Mouse (Mus musculus) left cerebral cortex, postnatal 14 days (tissue): ENCODE measurements at regions not wholly inside any gene's neighbourhood (a gene's known extent, or its start where the extent isn't known, plus 50 kb on each side); places are given as distances from the start of the nearest gene placed in this dataset.

Experiments used
- DNase-seq, 2 experiments: peaks; one replicate each; pipeline ENCODE4 v3.0.0; 2021 to 2022; ENCODE audit warnings: low spot score in 2 of 2, mixed read lengths in 1 of 2
- intact Hi-C: fragments of 180-260 bp; cut with DNase I; formaldehyde crosslinking; loops from one replicate; pipeline ENCODE4 v1.15.1; 2025

DNA sequence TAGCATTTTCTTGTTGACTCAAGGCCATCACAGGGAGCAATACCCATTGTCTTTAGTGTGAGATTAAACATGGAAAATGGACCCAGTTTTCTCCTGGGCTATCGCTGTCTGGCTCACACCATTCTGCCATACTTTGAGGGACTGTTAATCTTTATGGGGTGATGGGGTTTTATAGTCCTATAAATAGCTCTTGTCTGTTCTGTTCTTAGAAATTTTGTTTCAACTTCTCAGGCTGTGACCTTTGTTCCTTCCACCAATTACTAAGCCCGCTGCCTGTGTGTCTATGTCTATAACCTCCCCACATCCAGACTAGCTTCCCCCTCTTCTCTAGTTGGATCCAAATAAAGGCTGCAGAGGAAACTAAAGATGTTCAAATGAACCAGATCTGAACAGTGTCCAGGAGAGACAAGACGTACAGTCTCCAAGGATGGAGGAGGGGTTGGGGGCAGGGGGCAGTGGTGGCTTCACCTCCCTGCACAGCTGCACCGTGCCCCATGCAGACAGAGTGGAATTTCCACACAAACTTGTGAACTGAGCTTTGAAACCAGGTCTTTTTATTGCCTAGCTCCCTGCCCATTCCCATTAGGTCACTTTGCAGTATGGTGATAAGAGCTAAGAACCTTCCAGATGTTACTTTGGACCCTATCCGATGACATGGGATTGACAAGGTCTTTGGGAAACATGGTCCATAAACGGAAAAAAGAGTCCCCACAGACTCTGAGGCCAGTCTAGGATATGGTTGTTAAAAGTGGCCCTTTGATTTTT is 69.9 kb upstream of the Tpm1 start:
- no peak for DNase-seq
- intact Hi-C loops = no loop called here

DNA sequence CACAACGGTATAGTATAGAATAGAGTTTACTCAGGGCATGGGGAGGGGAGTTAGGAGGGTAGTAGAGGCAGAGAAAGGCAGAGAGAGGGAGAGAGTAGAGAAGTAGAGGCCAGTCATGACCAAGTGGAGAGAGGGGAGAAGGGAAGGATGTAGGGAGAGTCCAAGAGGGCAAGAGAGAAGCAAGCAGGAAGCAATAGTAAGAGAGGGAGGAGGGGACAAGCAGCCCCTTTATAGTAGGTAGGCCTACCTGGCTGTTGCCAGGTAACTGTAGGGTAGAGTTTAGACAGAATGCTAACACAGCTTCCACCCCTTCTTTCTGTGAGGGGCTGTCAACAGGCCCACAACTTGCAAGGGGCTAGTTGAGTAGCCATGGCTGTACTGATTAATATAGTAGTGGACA is 69.2 kb upstream of the Tpm1 start:
- intact Hi-C loops = no loop called here
- no peak for DNase-seq

DNA sequence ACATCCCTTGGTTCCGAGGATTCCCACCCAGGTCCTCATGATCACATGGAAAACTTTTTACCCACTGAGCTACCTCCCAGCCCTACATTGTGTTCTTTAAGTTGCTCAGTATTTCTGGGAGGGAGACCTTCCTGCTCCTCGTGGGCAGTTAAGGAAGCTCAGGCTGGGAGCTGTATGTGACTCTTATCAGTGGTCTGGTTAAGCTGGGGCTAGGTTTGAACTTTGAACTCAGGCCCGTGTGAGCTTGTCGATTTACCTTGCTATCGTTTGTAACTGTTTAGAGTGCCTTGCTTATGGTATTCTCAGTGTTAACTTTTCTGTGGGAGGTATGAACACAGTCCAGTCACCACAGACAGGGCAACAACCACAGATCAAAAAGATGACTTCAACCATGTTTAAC is 68.4 kb upstream of the Tpm1 start:
- intact Hi-C loops = no loop called here
- DNase-seq = no peak

DNA sequence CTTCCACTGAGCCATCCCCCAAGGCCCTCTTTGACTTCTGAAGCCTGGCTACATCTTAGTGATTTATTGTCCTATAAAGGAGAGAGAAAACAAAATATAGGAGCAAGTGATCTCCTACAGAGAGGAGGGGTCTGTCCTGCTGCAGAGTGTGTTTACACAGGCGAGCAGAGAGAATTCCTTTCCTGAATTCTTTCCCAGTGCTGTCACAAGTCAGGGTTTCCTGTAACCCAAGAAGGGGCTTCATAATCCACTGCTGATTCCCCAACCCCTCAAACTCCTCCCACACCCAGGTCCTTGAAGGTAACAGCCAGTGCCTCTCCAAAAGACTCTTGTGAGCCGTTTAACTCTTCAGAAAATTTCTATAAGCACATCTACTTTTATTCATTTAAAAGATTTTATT is 66.8 kb upstream of the Tpm1 start:
- no peak for DNase-seq
- intact Hi-C loops = no loop called here

DNA sequence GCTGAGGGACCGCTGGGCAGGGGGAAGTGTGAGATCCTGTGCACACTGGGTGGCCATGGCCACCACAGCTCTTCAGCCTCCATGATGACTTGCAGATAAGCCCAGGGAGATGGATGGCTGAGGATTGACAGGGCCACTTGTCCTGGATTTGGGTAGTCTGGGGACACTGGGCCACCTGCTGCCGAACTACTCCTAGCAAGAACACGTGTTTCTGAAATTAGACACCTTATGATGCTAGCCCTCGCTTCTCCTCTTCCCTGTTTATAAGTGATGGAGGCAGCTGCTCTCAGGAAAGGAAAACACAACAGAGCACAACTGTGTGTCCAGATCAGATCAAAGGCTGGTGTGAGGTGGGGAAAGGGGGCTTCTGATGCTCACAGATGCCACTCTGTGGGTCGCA is 64.9 kb upstream of the Tpm1 start:
- intact Hi-C loops = no loop called here
- DNase-seq = no peak

DNA sequence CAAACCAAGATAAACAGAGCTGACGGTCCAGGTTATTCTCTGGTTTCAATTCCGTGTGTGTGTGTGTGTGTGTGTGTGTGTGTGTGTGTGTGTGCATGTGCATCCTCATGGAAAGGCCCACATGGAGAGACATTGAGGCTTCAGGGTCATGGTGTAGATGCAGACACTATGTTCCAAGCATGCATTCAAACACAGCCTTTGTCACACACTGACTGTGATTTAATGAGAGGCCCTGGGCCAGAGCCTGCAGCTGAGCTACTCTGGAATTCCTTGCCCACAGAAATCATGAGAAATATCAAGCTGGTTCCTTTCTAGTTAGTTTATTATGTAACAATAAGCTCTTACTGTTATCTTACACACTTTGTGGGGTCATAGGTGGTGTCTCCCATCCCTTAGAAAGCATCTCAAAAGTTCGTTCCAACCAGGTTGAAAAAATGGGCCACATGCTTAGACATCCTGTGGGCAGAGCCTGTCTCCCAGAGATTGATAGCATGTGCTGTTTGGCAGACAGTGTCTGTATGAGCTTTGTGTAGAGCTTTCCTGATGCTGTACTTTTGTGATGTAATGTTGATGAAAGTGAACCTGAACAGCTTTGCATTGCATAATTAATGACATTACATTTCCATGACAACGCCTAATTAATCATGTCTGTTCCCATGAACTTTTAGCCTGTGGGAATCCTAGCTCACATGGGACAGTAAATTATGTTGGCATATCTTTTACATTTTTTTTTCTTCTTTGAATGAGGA is 62.8 kb upstream of the Tpm1 start:
- intact Hi-C loops = no loop called here
- DNase-seq = no peak

DNA sequence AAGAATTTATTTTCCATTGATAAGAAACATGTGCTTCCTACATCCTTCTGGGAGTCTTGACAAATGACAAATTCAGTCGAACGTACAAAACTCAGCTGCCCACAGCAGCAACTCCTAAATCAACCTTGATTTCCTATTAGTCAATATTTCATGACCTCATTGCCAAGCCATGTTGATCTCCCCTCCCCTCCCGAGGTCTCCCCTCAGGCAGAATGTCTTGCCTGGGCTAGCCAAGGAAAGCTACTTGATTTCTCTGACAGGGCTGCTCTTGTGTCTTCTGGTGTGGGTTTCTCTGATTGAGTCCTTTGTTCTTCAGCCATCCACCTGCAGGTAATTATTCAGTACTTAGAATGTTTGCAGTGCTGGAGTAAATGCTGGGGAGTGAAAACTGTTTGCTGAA is 58.7 kb upstream of the Tpm1 start:
- intact Hi-C loops = no loop called here

DNA sequence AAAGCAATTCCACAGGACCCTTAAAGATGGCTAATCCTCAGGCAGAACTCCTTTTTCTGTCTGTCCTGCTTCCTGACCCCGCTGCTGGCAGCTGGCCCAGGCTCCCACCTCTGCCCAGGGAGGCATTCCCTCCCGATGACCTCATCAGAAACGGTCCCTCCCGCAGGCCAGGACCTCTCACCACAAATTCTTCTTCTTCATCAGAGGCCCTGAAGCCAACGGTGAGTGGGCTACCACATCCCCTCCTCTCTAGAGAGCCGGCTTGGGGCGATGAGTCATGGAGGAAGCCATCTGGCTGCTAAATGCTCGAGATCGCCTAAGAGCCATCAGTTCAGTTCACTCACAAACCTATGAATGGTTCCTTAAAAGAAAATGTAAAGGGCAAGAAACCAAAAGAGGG is 56.7 kb upstream of the Tpm1 start:
- no peak for DNase-seq
- intact Hi-C loops = no loop called here

More for the DNA sequence above, 58.7 kb upstream of the Tpm1 start:
- no peak for DNase-seq

DNA sequence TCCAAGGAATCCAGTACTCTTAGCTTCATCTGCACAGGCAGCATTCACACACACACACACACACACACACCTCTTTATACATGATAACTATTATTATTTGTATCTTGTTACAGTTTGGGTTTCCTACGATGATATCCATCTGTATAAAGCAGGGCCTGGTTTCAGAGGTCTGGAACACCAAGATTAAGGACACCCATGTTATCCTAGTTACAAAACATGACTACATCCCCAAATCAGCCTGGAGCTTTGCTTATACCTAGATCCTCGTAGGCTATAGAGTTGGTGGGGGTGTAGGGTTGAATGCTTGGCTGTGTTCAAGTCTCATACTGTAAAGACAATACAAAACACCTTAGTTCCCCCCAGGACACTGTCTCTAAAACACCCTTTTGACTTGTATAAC is 56.0 kb upstream of the Tpm1 start:
- no peak for DNase-seq
- intact Hi-C loops = no loop called here

DNA sequence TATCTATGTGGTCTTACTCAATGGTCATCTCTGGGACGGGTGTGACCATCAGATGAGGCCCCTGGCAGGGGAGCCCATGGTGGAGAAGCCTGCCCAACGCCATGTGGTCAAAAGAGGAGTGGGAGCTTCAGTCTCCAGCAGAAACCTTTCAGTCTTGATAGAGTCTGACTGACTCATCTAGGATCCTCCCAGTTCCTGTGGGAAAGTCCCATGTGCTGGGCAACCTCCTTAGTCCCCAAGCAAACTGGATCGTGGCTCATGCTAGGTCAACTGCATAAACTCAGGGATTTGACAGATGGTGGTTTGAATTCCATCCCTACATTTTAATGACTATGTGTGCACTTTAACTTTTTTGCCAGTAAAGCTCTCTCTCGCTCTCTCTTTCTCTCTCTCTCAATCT is 55.4 kb upstream of the Tpm1 start:
- intact Hi-C loops = no loop called here
- DNase-seq = no peak

DNA sequence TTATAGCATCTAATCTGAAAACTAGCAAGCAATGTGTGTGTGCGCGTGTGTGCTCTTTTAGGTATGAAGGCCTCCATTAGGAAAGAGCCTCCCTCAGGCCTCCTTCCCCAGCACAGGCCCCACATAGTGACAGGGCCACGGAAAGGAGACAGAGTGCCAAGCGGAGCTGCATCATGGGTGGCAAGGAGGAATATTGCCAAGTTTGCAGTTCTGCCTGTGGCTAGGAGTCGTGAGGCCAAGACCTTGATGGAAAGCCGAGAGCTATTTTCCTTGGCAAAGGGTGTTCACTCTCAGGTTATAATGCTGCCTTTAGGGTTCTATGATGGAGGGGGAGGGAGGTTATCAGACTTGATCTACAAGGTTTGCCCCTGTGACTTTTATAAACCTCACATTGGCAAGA is 53.4 kb upstream of the Tpm1 start:
- no peak for DNase-seq
- intact Hi-C loops = no loop called here

DNA sequence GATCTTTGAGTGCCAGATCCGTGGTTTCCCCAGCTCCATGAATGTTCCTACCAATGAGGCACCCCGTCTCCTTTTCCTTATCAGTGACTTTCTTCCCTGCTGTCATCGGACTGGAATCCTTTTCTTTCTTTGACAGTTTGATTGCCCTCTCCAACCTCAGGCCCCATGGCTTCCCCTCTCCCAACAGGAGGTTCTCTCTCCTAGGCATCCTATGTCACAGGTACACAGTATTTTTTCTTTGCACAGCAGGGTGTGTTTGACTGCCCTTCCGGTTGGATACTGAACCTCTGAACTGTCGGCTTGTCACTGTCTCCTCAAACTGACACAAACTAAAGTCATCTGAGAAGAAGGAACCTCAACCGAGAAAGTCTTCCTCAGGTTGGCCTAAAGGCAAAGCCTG is 50.3 kb upstream of the Tpm1 start:
- intact Hi-C loops = no loop called here
- DNase-seq = no peak
